Mouse (Mus musculus): ENCODE measurements around the gene Gpr153.

GRCm38 (mm10) chr4:152274681-152275131 is 674 bp downstream of the Gpr153 start:
- TF ChIP-seq CTCF (IDR thresholded peaks at IDR 0.05; ENCODE audit: borderline replicate concordance, insufficient read depth, low read depth, low read length) (no peak), POLR2A (IDR thresholded peaks at IDR 0.05; ENCODE audit: borderline replicate concordance, insufficient read depth, low read length) (no peak)

All from cerebellum, adult 2 months (tissue).